Mouse (Mus musculus): ENCODE results near the gene Nfkbiz. TPM values are rescaled to one million over a fixed set of nuclear protein-coding genes. Genes with fewer than 3 reads are reported as not detected.

Gene Nfkbiz
- polyA plus RNA-seq, 1 experiment from 2014 or later = 16.0 TPM

- Histone ChIP-seq H3K4me3 (ENCODE audit: low read depth, low read length) (no peak overlapping the region), H3K4me1 (ENCODE audit: insufficient read depth, low read depth, low read length) (no peaks in the 10 kb centered on the region), H3K27me3 (replicated peaks; ENCODE audit: insufficient read depth, low read length) (no peaks in the 10 kb centered on the region), H3K36me3 (ENCODE audit: insufficient read depth, low read length) (no peaks in the 10 kb centered on the region), H3K9me3 (ENCODE audit: low read length) (no peaks in the 10 kb centered on the region), H3K4me2 (replicated peaks; ENCODE audit: low read depth, low read length) (no peak overlapping the region), H3K27ac (ENCODE audit: low read length) (no peak overlapping the region), H3K9ac (replicated peaks; ENCODE audit: low read depth) (no peak overlapping the region)
- DNase-seq (ENCODE audit: low spot score) (no peak), ATAC-seq (no peak)
- TF ChIP-seq EP300 (IDR thresholded peaks at IDR 0.05) (no peak), CTCF (IDR thresholded peaks at IDR 0.05) (no peak)
- WGBS = 69% methylated on average over 3 of the region's 3 CpGs
Measured at GRCm38 (mm10) chr16:55770247-55770646, 68.5 kb downstream of the Nfkbiz start.

Other genes starting within 250 kb of the Nfkbiz start
- 0.47 and 0.71 TPM in 2 replicates for gene Nxpe3, start 56.4 kb upstream of the Nfkbiz start, polyA plus RNA-seq (2015; fragmentation: Nextera tagmentation; extraction: Ambion mirVana)
- gene Cep97, start 96.0 kb upstream of the Nfkbiz start, polyA plus RNA-seq (2015; fragmentation: Nextera tagmentation; extraction: Ambion mirVana) = 3.8 and 4.0 TPM in 2 replicates
- 641 and 650 TPM in 2 replicates for gene Rpl24, start 127.4 kb upstream of the Nfkbiz start, polyA plus RNA-seq (2015; fragmentation: Nextera tagmentation; extraction: Ambion mirVana)
- 8.4 and 9.3 TPM in 2 replicates for gene Zbtb11, start 135.0 kb upstream of the Nfkbiz start, polyA plus RNA-seq (2015; fragmentation: Nextera tagmentation; extraction: Ambion mirVana)
- 166 and 175 TPM in 2 replicates for gene Pcnp, start 190.8 kb upstream of the Nfkbiz start, polyA plus RNA-seq (2015; fragmentation: Nextera tagmentation; extraction: Ambion mirVana)
- gene Trmt10c, start 198.9 kb upstream of the Nfkbiz start, polyA plus RNA-seq (2015; fragmentation: Nextera tagmentation; extraction: Ambion mirVana) = 13.0 and 16.0 TPM in 2 replicates
- gene Senp7, start 209.4 kb upstream of the Nfkbiz start, polyA plus RNA-seq (2015; fragmentation: Nextera tagmentation; extraction: Ambion mirVana) = 19.9 and 21.2 TPM in 2 replicates